Mouse (Mus musculus) thymus, postnatal 4 days (tissue): Measurements from ENCODE around the gene Gpr182.

Experiments
- DNase-seq: peaks from one replicate; pipeline ENCODE4 v3.0.0; 2021

Gpr182 gene

GRCm38 (mm10) chr10:127738151-127738882 lies 13.2 kb downstream of the Gpr182 start:
- DNase-seq = peak; percentile 72

GRCm38 (mm10) chr10:127737552-127737951 lies 14.0 kb downstream of the Gpr182 start:
- DNase-seq = no peak

- DNase-seq = no peak
Observed at GRCm38 (mm10) chr10:127736916-127737315, 14.6 kb downstream of the Gpr182 start.

- no peak for DNase-seq
Observed at GRCm38 (mm10) chr10:127736266-127736665, 15.3 kb downstream of the Gpr182 start.

GRCm38 (mm10) chr10:127734434-127734833 lies 17.1 kb downstream of the Gpr182 start:
- DNase-seq = no peak

GRCm38 (mm10) chr10:127731397-127731796 lies 20.1 kb downstream of the Gpr182 start:
- no peak for DNase-seq

- no peak for DNase-seq
Observed at GRCm38 (mm10) chr10:127730933-127731310, 20.6 kb downstream of the Gpr182 start.

GRCm38 (mm10) chr10:127730285-127730932 lies 21.1 kb downstream of the Gpr182 start:
- DNase-seq = no peak

GRCm38 (mm10) chr10:127728437-127728836 lies 23.1 kb downstream of the Gpr182 start:
- DNase-seq = no peak

GRCm38 (mm10) chr10:127725136-127725535 lies 26.4 kb downstream of the Gpr182 start:
- DNase-seq = no peak

GRCm38 (mm10) chr10:127724178-127724577 lies 27.4 kb downstream of the Gpr182 start, which contains the start of gene Tac2:
Tac2 (plus strand) TSS chr10:127724478.
- DNase-seq = no peak

GRCm38 (mm10) chr10:127721671-127722418 lies 29.7 kb downstream of the Gpr182 start:
- DNase-seq = no peak

GRCm38 (mm10) chr10:127712736-127713135 lies 38.8 kb downstream of the Gpr182 start:
- DNase-seq = no peak

- DNase-seq = no peak
Observed at GRCm38 (mm10) chr10:127710331-127710730, 41.2 kb downstream of the Gpr182 start.

- no peak for DNase-seq
Observed at GRCm38 (mm10) chr10:127708850-127709370, 42.6 kb downstream of the Gpr182 start.

- no peak for DNase-seq
Observed at GRCm38 (mm10) chr10:127707721-127708120, 43.8 kb downstream of the Gpr182 start.

GRCm38 (mm10) chr10:127705783-127706182 lies 45.7 kb downstream of the Gpr182 start:
- no peak for DNase-seq

GRCm38 (mm10) chr10:127704766-127705220 lies 46.7 kb downstream of the Gpr182 start, which contains the start of gene Myo1a:
Myo1a (plus strand) TSS chr10:127705170.
- no peak for DNase-seq

GRCm38 (mm10) chr10:127704293-127704692 lies 47.2 kb downstream of the Gpr182 start:
- DNase-seq = no peak

GRCm38 (mm10) chr10:127703299-127703698 lies 48.2 kb downstream of the Gpr182 start:
- no peak for DNase-seq

GRCm38 (mm10) chr10:127698966-127699365 lies 52.6 kb downstream of the Gpr182 start:
- DNase-seq = no peak
